Mouse (Mus musculus) spleen, postnatal 4 days (tissue): ENCODE data around the gene Arhgef25.
A peak's percentile ranks its signal among the peaks of the same experiment; 100 is the strongest.
"Not testable (repeated sequence)": the region's sequence is repeated elsewhere in the genome, so short reads cannot be mapped to it uniquely, and the experiment has no call there.

ENCODE experiments used
- DNase-seq, 2 experiments: peaks; one replicate each; pipeline ENCODE4 v3.0.0; 2022; ENCODE audit warnings: low spot score in 2 of 2

Arhgef25 gene

DNA sequence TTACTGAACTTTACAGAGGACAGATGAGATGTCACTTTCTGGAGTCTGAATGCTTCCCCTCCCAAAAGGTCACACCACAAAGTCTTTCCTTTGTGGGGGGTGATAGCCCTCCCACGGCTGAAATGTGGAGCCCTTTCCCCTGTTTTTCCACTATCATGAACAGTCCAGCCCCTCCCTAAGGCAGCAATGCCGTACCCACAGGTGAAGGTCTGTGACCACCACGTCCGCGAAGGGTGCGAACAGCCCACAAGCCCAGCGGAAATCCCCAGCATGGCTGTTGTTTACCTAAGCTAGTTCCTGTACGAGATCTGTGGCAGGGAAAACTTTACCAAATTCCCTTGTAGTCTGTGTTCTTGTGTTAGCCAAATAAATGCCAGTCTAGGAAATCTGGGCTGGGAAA is 48.4 kb downstream of the Arhgef25 start:
- DNase-seq: no peak

GRCm38 (mm10) chr10:127140971-127141370 is 48.9 kb downstream of the Arhgef25 start:
- DNase-seq: no peak

DNA sequence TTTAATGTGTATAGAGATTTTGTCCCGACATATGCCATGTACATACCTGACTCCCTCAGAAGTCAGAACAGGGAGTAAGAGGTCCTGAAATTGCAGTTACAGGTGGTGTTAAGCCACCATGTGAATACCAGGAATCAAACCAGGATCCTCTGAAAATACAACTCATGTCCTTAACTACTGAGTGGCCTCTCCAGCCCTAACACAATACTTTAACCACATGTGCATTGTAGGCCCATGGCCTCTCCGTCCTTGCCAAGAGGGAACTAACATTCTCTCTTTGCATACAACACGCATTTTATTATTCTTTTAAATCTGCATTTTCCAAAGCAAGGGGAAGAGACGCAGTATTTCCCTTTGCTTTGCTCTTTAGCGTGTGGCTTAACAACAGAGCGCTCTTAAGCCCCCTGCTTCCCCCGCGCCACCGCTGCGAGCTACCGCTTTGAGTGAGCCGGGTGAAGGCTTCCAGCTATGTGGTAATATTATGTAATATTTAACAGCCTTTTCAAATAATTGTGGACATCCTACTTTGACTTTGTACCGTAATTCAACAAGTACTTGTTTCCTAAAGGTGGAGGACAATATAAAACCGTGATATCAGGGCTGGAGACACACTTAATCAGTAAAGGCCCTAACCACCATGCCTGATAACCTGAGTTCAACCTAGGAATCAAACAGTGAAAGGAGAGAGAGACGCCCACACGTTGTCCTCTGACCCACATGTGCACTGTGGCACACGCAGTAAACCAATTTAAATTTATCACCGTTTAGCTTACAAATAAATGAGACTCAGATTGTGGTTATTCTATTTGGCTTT is 51.3 kb downstream of the Arhgef25 start:
- no peak for DNase-seq

DNA sequence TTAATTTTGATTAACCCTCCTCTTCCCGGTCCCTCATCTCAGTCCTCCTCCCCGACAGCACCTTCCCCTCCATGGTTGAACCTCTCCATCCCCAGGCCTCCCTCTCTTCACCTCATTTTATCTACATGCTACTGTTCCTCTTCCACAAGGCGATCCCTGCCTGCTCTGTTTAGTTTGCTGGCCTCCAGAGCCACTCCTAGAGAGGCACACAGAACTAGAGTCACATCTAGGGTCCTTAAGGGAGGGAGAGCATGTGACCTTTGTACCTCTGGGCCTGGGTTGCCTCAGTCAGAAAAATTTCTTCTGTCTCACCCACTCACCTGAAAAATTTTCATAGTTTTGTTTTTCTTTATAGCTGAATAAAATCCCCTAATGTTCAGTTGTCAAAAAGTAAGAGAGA is 52.0 kb downstream of the Arhgef25 start:
- no peak for DNase-seq

- no peak for DNase-seq
Measured at GRCm38 (mm10) chr10:127136510-127136909, 53.4 kb downstream of the Arhgef25 start.

DNA sequence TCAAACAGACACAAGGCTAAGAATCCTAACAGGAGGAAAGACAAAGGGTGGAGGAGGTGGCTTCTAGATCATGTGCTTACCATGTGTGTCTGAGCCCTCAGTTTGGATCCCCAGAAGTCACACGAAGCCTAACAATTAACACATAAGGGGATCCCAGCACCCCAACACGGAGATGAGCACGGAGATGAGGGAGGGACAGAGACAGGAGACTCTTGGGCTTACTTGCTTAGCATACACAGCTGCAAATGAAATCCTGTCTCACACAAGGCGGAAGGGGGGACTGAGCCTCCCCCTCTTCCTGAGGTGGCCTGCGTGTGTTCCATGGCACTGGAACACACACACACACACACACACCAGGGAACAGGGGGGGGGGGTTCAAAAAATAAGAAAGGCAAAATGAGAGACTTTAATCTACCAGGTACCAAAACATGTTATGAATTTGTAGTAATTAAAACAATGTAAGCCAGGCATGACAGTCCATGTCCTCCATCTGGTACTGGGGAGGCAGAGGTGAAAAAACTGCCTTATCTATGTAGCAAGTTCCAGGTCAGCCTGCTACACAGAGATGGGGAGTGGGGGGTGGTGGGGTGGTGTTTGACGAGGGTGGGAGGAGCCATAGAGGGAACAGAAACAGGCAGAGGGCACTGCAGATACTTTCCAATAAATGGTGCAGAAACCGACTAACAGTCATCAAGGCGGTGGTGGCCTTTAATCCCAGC is 54.6 kb downstream of the Arhgef25 start:
- peak in 1 of 2 experiments; percentile 31 for DNase-seq

DNA sequence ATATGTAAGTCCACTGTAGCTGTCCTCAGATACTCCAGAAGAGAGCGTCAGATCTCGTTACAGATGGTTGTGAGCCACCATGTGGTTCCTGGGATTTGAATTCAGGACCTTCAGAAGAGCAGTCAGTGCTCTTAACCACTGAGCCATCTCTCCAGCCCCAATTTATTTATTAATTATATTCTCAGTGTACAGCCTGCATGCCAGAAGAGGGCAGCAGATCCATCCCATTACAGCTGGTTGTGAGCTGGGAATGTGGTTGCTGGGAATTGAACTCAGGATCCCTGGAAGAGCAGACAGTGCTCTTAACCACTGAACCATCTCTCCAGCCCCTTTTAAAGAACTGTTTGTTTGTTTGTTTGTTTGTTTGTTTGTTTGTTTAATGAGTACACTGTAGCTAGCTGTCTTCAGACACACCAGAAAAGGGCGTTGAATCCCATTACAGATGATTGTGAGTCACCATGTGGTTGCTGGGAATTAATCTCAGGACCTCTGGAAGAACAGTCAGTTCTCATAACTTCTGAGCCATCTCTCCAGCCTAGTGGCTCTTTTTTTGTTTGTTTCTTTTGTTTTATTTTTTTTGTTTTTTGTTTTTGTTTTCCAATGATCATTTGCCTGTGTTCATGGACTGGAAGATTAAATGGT is 55.4 kb downstream of the Arhgef25 start:
- DNase-seq: not testable (repeated sequence)
